Mouse (Mus musculus) right cerebral cortex, adult 18-20 months (tissue): ENCODE data around the gene Med12l.
"Not testable (repeated sequence)": the region's sequence is repeated elsewhere in the genome, so short reads cannot be mapped to it uniquely, and the experiment has no call there.

ENCODE experiments used
- DNase-seq: peaks from one replicate; pipeline ENCODE4 v3.0.0; 2022; ENCODE audit warnings: mixed read lengths

Med12l gene

GRCm38 (mm10) chr3:59104462-59104861, 98.8 kb downstream of the Med12l start:
- no peak for DNase-seq

DNA sequence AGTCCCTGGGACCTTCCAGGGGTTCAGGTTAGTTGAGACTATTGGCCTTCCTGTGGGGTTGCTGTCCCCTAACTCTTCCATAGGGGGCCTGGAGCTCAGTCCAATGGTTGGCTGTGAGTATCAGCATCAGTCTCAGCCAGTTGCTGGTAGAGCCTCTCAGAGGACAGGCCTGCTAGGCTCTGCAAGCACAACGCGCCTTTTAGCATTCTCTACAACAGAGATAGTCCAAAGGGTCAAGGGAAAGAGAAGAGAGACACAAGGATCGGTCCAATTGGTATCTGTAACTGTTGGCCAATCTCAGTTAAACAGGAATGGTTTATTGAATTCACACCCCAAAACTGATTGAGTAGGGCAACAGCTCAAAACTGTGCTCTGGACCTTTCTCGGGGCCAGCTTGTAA, 101.8 kb downstream of the Med12l start:
- DNase-seq, result no peak

- not testable (repeated sequence) for DNase-seq
Observed at GRCm38 (mm10) chr3:59109834-59110233, 104.2 kb downstream of the Med12l start.

- DNase-seq, result no peak
Observed at GRCm38 (mm10) chr3:59111944-59112343, 106.3 kb downstream of the Med12l start.

DNA sequence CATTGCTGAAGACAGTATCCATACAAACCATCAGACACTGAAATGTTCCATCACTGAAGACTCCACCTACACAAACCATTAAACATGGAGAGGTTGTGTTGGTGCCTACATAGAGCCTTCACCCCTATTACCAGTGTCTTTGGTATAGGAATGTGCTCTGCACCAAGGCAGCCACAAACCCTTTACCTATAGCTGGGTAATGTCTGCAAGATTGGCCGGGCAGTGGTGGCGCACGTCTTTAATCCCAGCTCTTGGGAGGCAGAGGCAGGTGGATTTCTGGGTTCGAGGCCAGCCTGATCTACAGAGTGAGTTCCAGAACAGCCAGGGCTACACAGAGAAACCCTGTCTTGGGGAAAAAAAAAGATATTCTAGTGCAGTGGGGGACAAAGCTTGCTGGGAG, 107.7 kb downstream of the Med12l start:
- not testable (repeated sequence) for DNase-seq

GRCm38 (mm10) chr3:59113973-59114517, 108.4 kb downstream of the Med12l start:
- DNase-seq, result no peak

DNA sequence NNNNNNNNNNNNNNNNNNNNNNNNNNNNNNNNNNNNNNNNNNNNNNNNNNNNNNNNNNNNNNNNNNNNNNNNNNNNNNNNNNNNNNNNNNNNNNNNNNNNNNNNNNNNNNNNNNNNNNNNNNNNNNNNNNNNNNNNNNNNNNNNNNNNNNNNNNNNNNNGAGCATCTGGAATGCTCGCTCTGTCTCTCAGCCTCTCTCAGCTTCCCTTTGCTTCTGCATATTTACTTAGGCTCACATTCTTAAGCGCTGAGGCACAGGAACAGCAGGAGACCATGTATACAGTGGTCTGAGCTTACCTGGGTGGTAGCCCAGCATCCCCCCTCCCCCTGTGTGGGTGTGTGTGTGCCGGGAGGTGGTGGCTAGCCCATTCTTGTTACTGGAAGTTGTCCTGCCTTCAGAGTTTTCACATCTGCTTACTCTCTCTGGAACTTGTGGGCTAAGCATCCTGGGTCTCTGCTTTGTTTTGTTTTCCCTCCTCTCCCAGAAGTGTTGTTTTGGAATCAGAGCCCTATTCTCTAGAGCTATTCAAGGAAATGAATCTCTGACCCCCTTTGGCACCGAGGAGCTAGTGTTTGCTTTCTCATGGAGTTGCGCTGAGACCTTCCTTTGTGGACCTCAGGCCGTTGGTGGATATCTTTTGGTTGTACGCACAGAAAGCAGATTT, 115.6 kb downstream of the Med12l start:
- peak; percentile 17 for DNase-seq

- no peak for DNase-seq
Observed at GRCm38 (mm10) chr3:59121780-59122449, 116.3 kb downstream of the Med12l start.

- DNase-seq, result no peak
Observed at GRCm38 (mm10) chr3:59125022-59125421, 119.4 kb downstream of the Med12l start.

- DNase-seq, result no peak
Observed at GRCm38 (mm10) chr3:59125783-59126555, 120.3 kb downstream of the Med12l start.

- DNase-seq, result no peak
Observed at GRCm38 (mm10) chr3:59128681-59129080, 123.1 kb downstream of the Med12l start.

DNA sequence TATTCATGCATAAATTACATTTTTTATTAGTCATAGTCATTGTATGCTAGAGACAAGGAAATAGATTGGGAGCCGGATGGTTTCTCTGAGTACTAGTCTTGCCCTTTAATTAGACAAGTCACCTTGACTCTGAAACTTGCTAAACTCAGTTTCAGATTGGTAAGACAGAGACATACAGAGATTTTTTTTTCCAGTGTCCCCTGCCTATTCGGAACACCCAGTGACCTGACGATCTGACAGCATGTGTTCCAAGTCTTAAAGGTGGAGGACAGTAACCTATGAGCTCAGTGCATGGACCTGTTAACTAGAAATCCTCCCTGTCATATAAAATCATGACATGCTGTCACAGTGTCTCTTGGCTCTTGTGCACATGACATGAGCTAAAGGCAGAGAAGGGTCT, 123.9 kb downstream of the Med12l start:
- no peak for DNase-seq

GRCm38 (mm10) chr3:59130431-59130830, 124.8 kb downstream of the Med12l start:
- no peak for DNase-seq

DNA sequence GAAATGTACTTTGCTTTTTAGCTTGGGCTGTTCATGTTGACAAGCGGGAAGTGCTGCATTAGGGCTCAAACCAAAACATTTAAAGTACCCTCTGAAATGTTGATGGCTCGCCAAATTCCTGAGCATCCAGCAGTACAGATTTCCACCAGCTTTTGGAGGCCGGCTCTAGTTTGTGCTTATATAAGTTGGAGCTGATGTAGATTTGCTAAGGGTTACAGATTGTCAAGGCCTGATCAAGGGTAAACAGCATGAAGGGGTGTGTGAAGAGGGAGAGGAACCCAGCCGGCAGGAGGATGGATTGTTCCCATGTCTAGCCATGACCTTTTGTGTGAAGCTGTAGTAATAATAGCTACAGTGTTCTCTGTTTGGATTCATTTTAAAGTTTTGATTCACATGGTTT, 125.5 kb downstream of the Med12l start:
- no peak for DNase-seq

DNA sequence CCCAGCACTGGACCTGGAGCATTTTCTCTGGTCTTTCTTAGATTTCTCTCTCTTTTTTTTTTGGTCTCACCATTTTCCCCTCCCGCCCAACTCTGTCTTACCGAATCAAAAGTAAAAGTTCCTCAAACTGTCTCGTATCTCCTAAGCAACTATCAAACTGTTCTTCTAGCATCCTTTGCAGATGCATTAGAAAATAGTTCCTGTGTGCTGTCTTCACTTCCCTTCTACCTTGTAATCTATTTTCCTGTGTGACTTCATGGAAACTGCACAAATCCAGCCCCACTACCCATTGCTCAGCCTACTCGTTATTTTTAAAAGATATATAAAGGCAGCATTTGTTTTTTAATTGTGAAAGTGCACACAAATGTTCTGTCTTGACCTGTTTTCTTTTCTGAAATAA, 126.3 kb downstream of the Med12l start:
- DNase-seq, result no peak

DNA sequence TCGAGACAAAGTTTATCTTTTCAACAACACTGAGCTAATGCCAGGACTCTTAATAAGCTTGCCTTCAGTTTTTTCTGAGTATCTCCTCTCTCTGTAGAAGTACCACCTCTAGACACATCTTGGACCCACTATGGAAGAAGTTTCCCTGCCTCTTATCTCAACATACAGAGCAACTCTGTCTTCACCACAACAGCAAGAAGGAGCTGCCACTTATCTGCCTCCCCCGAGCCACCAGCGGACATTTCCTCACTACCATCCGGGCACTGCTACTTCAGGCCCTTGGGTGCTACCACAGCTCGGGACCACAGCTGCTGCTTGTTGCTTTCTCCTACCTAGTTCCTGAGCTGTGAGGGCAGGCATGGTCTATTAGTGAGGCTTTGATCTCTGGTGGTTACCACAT, 127.6 kb downstream of the Med12l start:
- no peak for DNase-seq

- DNase-seq, result no peak
Observed at GRCm38 (mm10) chr3:59135911-59136653, 130.5 kb downstream of the Med12l start.

GRCm38 (mm10) chr3:59138946-59139468, 133.4 kb downstream of the Med12l start:
- DNase-seq, result no peak

- DNase-seq, result no peak
Observed at GRCm38 (mm10) chr3:59139651-59140051, 134.0 kb downstream of the Med12l start.

GRCm38 (mm10) chr3:59140115-59140514, 134.5 kb downstream of the Med12l start:
- no peak for DNase-seq

DNA sequence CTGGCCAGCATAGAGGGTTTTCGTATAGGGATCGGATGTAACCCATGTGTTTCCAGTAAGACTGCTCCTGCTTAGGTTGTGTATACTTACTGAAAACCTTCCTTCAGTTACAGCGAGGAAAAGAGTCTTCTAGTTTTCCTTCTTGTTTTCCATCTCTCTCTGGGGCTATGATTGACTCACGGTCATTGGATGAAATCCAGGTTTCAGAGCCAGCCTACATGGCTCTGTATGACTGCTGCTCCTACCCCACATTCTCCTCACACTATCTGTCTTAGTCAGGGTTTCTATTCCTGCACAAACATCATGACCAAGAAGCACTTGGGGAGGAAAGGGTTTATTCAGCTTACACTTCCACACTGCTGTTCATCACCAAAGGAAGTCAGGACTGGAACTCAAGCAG, 135.3 kb downstream of the Med12l start:
- peak; percentile 40 for DNase-seq

- no peak for DNase-seq
Observed at GRCm38 (mm10) chr3:59141507-59142305, 136.1 kb downstream of the Med12l start.
